ENCODE assay signal across 12 mouse cellular contexts in genomic region chr14:12300677-12301076, GRCm38 (mm10). TPM values are rescaled to one million over a fixed set of nuclear protein-coding genes. Genes with fewer than 3 reads are reported as not detected.
A peak's percentile ranks its signal among the peaks of the same experiment; 100 is the strongest.
DNase-seq lines count a peak whose midpoint lies in the region; ATAC-seq and TF ChIP-seq lines count a peak whose summit lies in the region.
"Had no signal": no experiment of that assay in that cellular context is flagged by ENCODE, and none has a peak within 500 bp of the region (broad histone marks: within the 10 kb centered on the region; RNA-seq: fewer than 3 reads in every experiment).

No protein-coding gene starts in this region.

- no peak overlapping the region for H3K4me2 ChIP-seq in midbrain, embryonic 14.5 days (ENCODE audit: low read length)
- H3K4me2 ChIP-seq in midbrain, embryonic 16.5 days (ENCODE audit: low read length): no peak overlapping the region
- H3K4me2 ChIP-seq: heart, embryonic 11.5 days had no signal

- TF ChIP-seq POLR2A in cerebellum, adult 2 months (IDR thresholded peaks at IDR 0.05; ENCODE audit: borderline replicate concordance, insufficient read depth, low read length): no peak

- H3K4me1 ChIP-seq in cerebellum, adult 2 months (ENCODE audit: control insufficient read depth, insufficient read depth, low read length): peaks cover 3% of the 10 kb centered on the region
- no peaks in the 10 kb centered on the region for H3K4me1 ChIP-seq in midbrain, embryonic 14.5 days (ENCODE audit: control insufficient read depth, insufficient read depth, low read length)
- H3K4me1 ChIP-seq in midbrain, embryonic 16.5 days (ENCODE audit: control insufficient read depth, insufficient read depth, low read length): no peaks in the 10 kb centered on the region

- H3K9me3 ChIP-seq in midbrain, embryonic 14.5 days (ENCODE audit: control insufficient read depth, low read length): no peaks in the 10 kb centered on the region
- H3K9me3 ChIP-seq in midbrain, embryonic 16.5 days (replicated peaks; ENCODE audit: control insufficient read depth, low read length, poor library complexity, severe bottlenecking): no peaks in the 10 kb centered on the region

- no peaks in the 10 kb centered on the region for H3K36me3 ChIP-seq in midbrain, embryonic 14.5 days (ENCODE audit: control insufficient read depth, insufficient read depth, low read length)
- H3K36me3 ChIP-seq in midbrain, embryonic 16.5 days (ENCODE audit: control insufficient read depth, insufficient read depth, low read length): no peaks in the 10 kb centered on the region; the same call in 1 of the 2 replicates

- ATAC-seq in midbrain, embryonic 14.5 days (ENCODE audit: low FRiP score, low TSS enrichment): no peak
- no peak for ATAC-seq in midbrain, embryonic 16.5 days

- TF ChIP-seq CTCF in cerebellum, adult 2 months (IDR thresholded peaks at IDR 0.05; ENCODE audit: borderline replicate concordance, insufficient read depth, low read depth, low read length): peak; percentile 19; the same call in 1 of the 2 replicates

- H3K9ac ChIP-seq in midbrain, embryonic 14.5 days (replicated peaks; ENCODE audit: low read length): no peak overlapping the region
- H3K9ac ChIP-seq in midbrain, embryonic 16.5 days (ENCODE audit: low read depth, low read length): no peak overlapping the region

- DNase-seq in cerebellum, adult 2 months: peak in 1 of 2 experiments; percentile 8
- DNase-seq in cerebellum, adult 11 months: no peak
- DNase-seq in kidney, adult 9 months: peak; percentile 7
- DNase-seq in kidney, postnatal 14 days: no peak
- DNase-seq in midbrain, embryonic 14.5 days: peak; percentile 75
- DNase-seq in retina, embryonic 14.5 days (ENCODE audit: low spot score): peak; percentile 70
- DNase-seq in adrenal gland, postnatal 10 days: no peak

- no peak overlapping the region for H3K27ac ChIP-seq in cerebellum, adult 2 months (ENCODE audit: insufficient read depth, low read length)
- no peak overlapping the region for H3K27ac ChIP-seq in midbrain, embryonic 14.5 days (replicated peaks; ENCODE audit: low read depth, low read length)
- no peak overlapping the region for H3K27ac ChIP-seq in midbrain, embryonic 16.5 days (ENCODE audit: low read length)

- H3K27me3 ChIP-seq in cerebellum, adult 2 months (ENCODE audit: control insufficient read depth, insufficient read depth, low read length): no peaks in the 10 kb centered on the region
- H3K27me3 ChIP-seq in midbrain, embryonic 14.5 days (ENCODE audit: control insufficient read depth, insufficient read depth, low read length): no peaks in the 10 kb centered on the region
- H3K27me3 ChIP-seq in midbrain, embryonic 16.5 days (ENCODE audit: control insufficient read depth, insufficient read depth, low read depth, low read length): no peaks in the 10 kb centered on the region

- no peak overlapping the region for H3K4me3 ChIP-seq in cerebellum, adult 2 months (replicated peaks; ENCODE audit: insufficient read depth, low read depth, low read length)
- no peak overlapping the region for H3K4me3 ChIP-seq in midbrain, embryonic 14.5 days (replicated peaks; ENCODE audit: low read depth, low read length)
- H3K4me3 ChIP-seq in midbrain, embryonic 16.5 days (ENCODE audit: low read depth, low read length): no peak overlapping the region

- WGBS in cerebellum, adult 2 months: 68% methylated on average over 3 of the region's 3 CpGs
- WGBS in midbrain, embryonic 14.5 days: 70% methylated on average over 3 of the region's 3 CpGs
- WGBS in midbrain, embryonic 16.5 days: 61% methylated on average over 3 of the region's 3 CpGs

RNA-seq across cellular contexts. Expression of gene 3830406C13Rik, which starts 16.7 kb away (rescaled TPM):
- 25.6 and 27.4 TPM in 2 replicates for polyA plus RNA-seq in cerebellum, adult 2 months (2012; rRNA removed)
- 30.8 and 32.7 TPM in 2 replicates for polyA plus RNA-seq in midbrain, embryonic 14.5 days (2014; fragmentation: Nextera tagmentation; extraction: Ambion mirVana)
- 34.0 and 40.1 TPM in 2 replicates for polyA plus RNA-seq in midbrain, embryonic 16.5 days (2015; fragmentation: Nextera tagmentation; extraction: Ambion mirVana)
- total RNA-seq in adrenal gland, postnatal 10 days (2021): 10 to 100 TPM; 30.0 to 42.2 TPM

RNA-seq across cellular contexts. Expression of gene Gm49355, which starts 16.9 kb away (rescaled TPM):
- polyA plus RNA-seq in cerebellum, adult 2 months (2012; rRNA removed): 0.33 and 0.34 TPM in 2 replicates
- polyA plus RNA-seq in midbrain, embryonic 14.5 days (2014; fragmentation: Nextera tagmentation; extraction: Ambion mirVana): 0.08 TPM in 1 of 2 replicates, not detected in the other
- 0.14 and 0.21 TPM in 2 replicates for polyA plus RNA-seq in midbrain, embryonic 16.5 days (2015; fragmentation: Nextera tagmentation; extraction: Ambion mirVana)
- total RNA-seq in adrenal gland, postnatal 10 days (2021): under 1 TPM; 0.09 to 0.15 TPM
- polyA plus RNA-seq: intestine, embryonic 14.5 days; liver, adult 2 months had no signal

RNA-seq across cellular contexts. Expression of gene Fezf2, which starts 47.3 kb away (rescaled TPM):
- not detected in 2 replicates for polyA plus RNA-seq in cerebellum, adult 2 months (2012; rRNA removed)
- 0.09 TPM in 1 of 2 replicates, not detected in the other for polyA plus RNA-seq in midbrain, embryonic 14.5 days (2014; fragmentation: Nextera tagmentation; extraction: Ambion mirVana)
- polyA plus RNA-seq in midbrain, embryonic 16.5 days (2015; fragmentation: Nextera tagmentation; extraction: Ambion mirVana): 2.4 and 2.8 TPM in 2 replicates
- not detected for total RNA-seq in adrenal gland, postnatal 10 days (2021)
- total RNA-seq: liver, adult 2 months had no signal
- polyA plus RNA-seq: intestine, embryonic 14.5 days; liver, adult 2 months; testis, adult 2 months had no signal

Comparison
In these comparisons a context has a peak if more than half of its experiments do, and no peak if none do; other contexts are left out.
1. DNase-seq: peak in kidney, adult 9 months (single experiment), midbrain, embryonic 14.5 days (single experiment) and retina, embryonic 14.5 days (single experiment); none in cerebellum, adult 11 months (single experiment), kidney, postnatal 14 days (single experiment) and adrenal gland, postnatal 10 days (single experiment).